Mouse (Mus musculus) limb, embryonic 12.5 days (tissue): ENCODE data around the gene Gucy2c. TPM values are rescaled to one million over a fixed set of nuclear protein-coding genes. Genes with fewer than 3 reads are reported as not detected.

Experiments
- ATAC-seq: fragments of 200-750 bp; cut with Nextera tagmentation; 2 replicates; pipeline ENCODE4 v1.8.0; 2017; ENCODE audit warnings: low read depth, moderate TSS enrichment; ENCODE audit not compliant: insufficient number of reproducible peaks, insufficient read depth, low FRiP score, low TSS enrichment
- H3K27ac ChIP-seq: fragments of 300-500 bp; sonication (generic); 2 replicates; pipeline ENCODE4 v1.5.1; 2016; ENCODE audit warnings: mild to moderate bottlenecking, moderate library complexity
- H3K27me3 ChIP-seq: fragments of 300-500 bp; sonication (generic); 2 replicates; pipeline ENCODE4 v1.6.1; 2016; ENCODE audit warnings: mild to moderate bottlenecking, moderate library complexity
- H3K36me3 ChIP-seq: fragments of 300-500 bp; sonication (generic); 2 replicates; pipeline ENCODE4 v1.6.1; 2016; ENCODE audit warnings: mild to moderate bottlenecking, moderate library complexity
- H3K4me1 ChIP-seq: fragments of 300-500 bp; sonication (generic); replicated peaks from 2 replicates; pipeline ENCODE4 v1.6.1; 2016
- H3K4me2 ChIP-seq: fragments of 300-500 bp; sonication (generic); 2 replicates; pipeline ENCODE4 v1.6.1; 2016; ENCODE audit warnings: mild to moderate bottlenecking, moderate library complexity
- H3K4me3 ChIP-seq: fragments of 300-500 bp; sonication (generic); replicated peaks from 2 replicates; pipeline ENCODE4 v1.5.1; 2016; ENCODE audit warnings: mild to moderate bottlenecking
- H3K9ac ChIP-seq: fragments of 300-500 bp; sonication (generic); replicated peaks from 2 replicates; pipeline ENCODE4 v1.6.1; 2016; ENCODE audit warnings: mild to moderate bottlenecking, moderate library complexity
- H3K9me3 ChIP-seq: fragments of 300-500 bp; sonication (generic); 2 replicates; pipeline ENCODE4 v1.6.1; 2016; ENCODE audit warnings: mild to moderate bottlenecking, moderate library complexity
- WGBS: fragments of 180-500 bp; shearing (Covaris S2); methylation state at CpG from one replicate; pipeline ENCODE4 v1.1.7; 2016; 5-methylcytosine and 5-hydroxymethylcytosine counted together
- polyA plus RNA-seq: library from polyadenylated mRNA; unstranded; fragments of >200 nt; fragmentation: Nextera tagmentation; extraction: Ambion mirVana; gene quantifications from 2 replicates; pipeline ENCODE4 v1.2.1, GENCODE M21; 2016

Gene Gucy2c
- polyA plus RNA-seq, 1 experiment from 2014 or later, result not detected

GRCm38 (mm10) chr6:136782146-136782545, 581 bp upstream of the Gucy2c start:
- Histone ChIP-seq H3K9ac (no peak overlapping the region), H3K4me1 (peaks cover 9% of the 10 kb centered on the region), H3K27ac (no peak overlapping the region), H3K4me3 (no peak overlapping the region), H3K9me3 (0 out of 2 replicates have a peak, but pooled peaks cover 4% of the 10 kb centered on the region), H3K36me3 (no peaks in the 10 kb centered on the region), H3K4me2 (no peak overlapping the region), H3K27me3 (no peaks in the 10 kb centered on the region)
- ATAC-seq, result no peak
- WGBS, result 87% methylated on average over 12 of the region's 12 CpGs

GRCm38 (mm10) chr6:136776392-136776791, 5.2 kb downstream of the Gucy2c start:
- ATAC-seq, result no peak
- peaks cover 5% of the 10 kb centered on the region for H3K4me1 ChIP-seq
- H3K4me2 ChIP-seq, result no peak overlapping the region
- no peaks in the 10 kb centered on the region for H3K27me3 ChIP-seq
- H3K27ac ChIP-seq, result no peak overlapping the region
- H3K4me3 ChIP-seq, result no peak overlapping the region
- no peaks in the 10 kb centered on the region for H3K36me3 ChIP-seq
- H3K9ac ChIP-seq, result no peak overlapping the region
- 80% methylated on average over 1 of the region's 1 CpGs for WGBS
- H3K9me3 ChIP-seq, result 0 out of 2 replicates have a peak, but pooled peaks cover 3% of the 10 kb centered on the region

GRCm38 (mm10) chr6:136769859-136770258, 11.7 kb downstream of the Gucy2c start:
- Histone ChIP-seq H3K9ac (no peak overlapping the region), H3K4me1 (no peaks in the 10 kb centered on the region), H3K27me3 (no peaks in the 10 kb centered on the region), H3K36me3 (no peaks in the 10 kb centered on the region), H3K27ac (no peak overlapping the region), H3K4me3 (no peak overlapping the region), H3K9me3 (no peaks in the 10 kb centered on the region), H3K4me2 (no peak overlapping the region)
- 87% methylated on average over 7 of the region's 7 CpGs for WGBS
- no peak for ATAC-seq

- no peaks in the 10 kb centered on the region for H3K4me1 ChIP-seq
- no peak for ATAC-seq
- H3K36me3 ChIP-seq, result no peaks in the 10 kb centered on the region
- no peak overlapping the region for H3K27ac ChIP-seq
- H3K27me3 ChIP-seq, result no peaks in the 10 kb centered on the region
- no peak overlapping the region for H3K9ac ChIP-seq
- H3K4me2 ChIP-seq, result no peak overlapping the region
- no peaks in the 10 kb centered on the region for H3K9me3 ChIP-seq
- WGBS, result 90% methylated on average over 8 of the region's 8 CpGs
- H3K4me3 ChIP-seq, result no peak overlapping the region
Observed at GRCm38 (mm10) chr6:136769143-136769542, 12.4 kb downstream of the Gucy2c start.

- H3K9me3 ChIP-seq, result no peaks in the 10 kb centered on the region
- no peak overlapping the region for H3K27ac ChIP-seq
Observed at GRCm38 (mm10) chr6:136763912-136764311, 17.7 kb downstream of the Gucy2c start.

GRCm38 (mm10) chr6:136750567-136750966, 31.0 kb downstream of the Gucy2c start:
- no peak for ATAC-seq

More at GRCm38 (mm10) chr6:136763912-136764311, 17.7 kb downstream of the Gucy2c start:
- no peak overlapping the region for H3K4me2 ChIP-seq
- no peak overlapping the region for H3K4me3 ChIP-seq
- 86% methylated on average over 1 of the region's 1 CpGs for WGBS
- no peak overlapping the region for H3K9ac ChIP-seq
- no peak for ATAC-seq
- H3K27me3 ChIP-seq, result no peaks in the 10 kb centered on the region
- H3K4me1 ChIP-seq, result no peaks in the 10 kb centered on the region
- H3K36me3 ChIP-seq, result no peaks in the 10 kb centered on the region

GRCm38 (mm10) chr6:136745586-136745985, 36.0 kb downstream of the Gucy2c start:
- H3K27me3 ChIP-seq, result no peaks in the 10 kb centered on the region
- no peaks in the 10 kb centered on the region for H3K4me1 ChIP-seq
- H3K9ac ChIP-seq, result no peak overlapping the region
- no peak overlapping the region for H3K4me3 ChIP-seq
- WGBS, result 77% methylated on average over 5 of the region's 5 CpGs
- no peak overlapping the region for H3K27ac ChIP-seq
- H3K36me3 ChIP-seq, result no peaks in the 10 kb centered on the region
- no peaks in the 10 kb centered on the region for H3K9me3 ChIP-seq
- no peak overlapping the region for H3K4me2 ChIP-seq
- ATAC-seq, result no peak

More at GRCm38 (mm10) chr6:136750567-136750966, 31.0 kb downstream of the Gucy2c start:
- Histone ChIP-seq H3K4me3 (no peak overlapping the region), H3K27ac (no peak overlapping the region), H3K9ac (no peak overlapping the region), H3K4me1 (no peaks in the 10 kb centered on the region), H3K9me3 (no peaks in the 10 kb centered on the region), H3K4me2 (no peak overlapping the region), H3K27me3 (no peaks in the 10 kb centered on the region), H3K36me3 (no peaks in the 10 kb centered on the region)
- 90% methylated on average over 11 of the region's 11 CpGs for WGBS

- Histone ChIP-seq H3K36me3 (no peaks in the 10 kb centered on the region), H3K27me3 (no peaks in the 10 kb centered on the region), H3K9me3 (no peaks in the 10 kb centered on the region), H3K4me2 (no peak overlapping the region), H3K27ac (no peak overlapping the region), H3K4me1 (no peaks in the 10 kb centered on the region), H3K9ac (no peak overlapping the region), H3K4me3 (no peak overlapping the region)
- no peak for ATAC-seq
- 71% methylated on average over 7 of the region's 7 CpGs for WGBS
Observed at GRCm38 (mm10) chr6:136743729-136744128, 37.8 kb downstream of the Gucy2c start.

GRCm38 (mm10) chr6:136742352-136743118, 39.0 kb downstream of the Gucy2c start:
- no peaks in the 10 kb centered on the region for H3K36me3 ChIP-seq
- WGBS, result 45% methylated on average over 10 of the region's 10 CpGs
- no peaks in the 10 kb centered on the region for H3K4me1 ChIP-seq
- H3K27ac ChIP-seq, result no peak overlapping the region
- no peak overlapping the region for H3K4me3 ChIP-seq
- H3K27me3 ChIP-seq, result no peaks in the 10 kb centered on the region
- no peak overlapping the region for H3K4me2 ChIP-seq
- ATAC-seq, result peak; percentile 76
- H3K9me3 ChIP-seq, result no peaks in the 10 kb centered on the region
- no peak overlapping the region for H3K9ac ChIP-seq

GRCm38 (mm10) chr6:136741281-136741680, 40.3 kb downstream of the Gucy2c start:
- no peak for ATAC-seq
- 80% methylated on average over 10 of the region's 10 CpGs for WGBS
- no peaks in the 10 kb centered on the region for H3K4me1 ChIP-seq
- no peaks in the 10 kb centered on the region for H3K27me3 ChIP-seq
- no peaks in the 10 kb centered on the region for H3K9me3 ChIP-seq
- no peak overlapping the region for H3K4me3 ChIP-seq
- H3K27ac ChIP-seq, result no peak overlapping the region
- no peaks in the 10 kb centered on the region for H3K36me3 ChIP-seq
- no peak overlapping the region for H3K4me2 ChIP-seq
- H3K9ac ChIP-seq, result no peak overlapping the region

- WGBS, result 81% methylated on average over 7 of the region's 7 CpGs
- H3K36me3 ChIP-seq, result no peaks in the 10 kb centered on the region
- no peak overlapping the region for H3K9ac ChIP-seq
- no peak overlapping the region for H3K4me2 ChIP-seq
- H3K9me3 ChIP-seq, result no peaks in the 10 kb centered on the region
- no peaks in the 10 kb centered on the region for H3K27me3 ChIP-seq
- no peaks in the 10 kb centered on the region for H3K4me1 ChIP-seq
- H3K4me3 ChIP-seq, result no peak overlapping the region
- no peak overlapping the region for H3K27ac ChIP-seq
- ATAC-seq, result no peak
Observed at GRCm38 (mm10) chr6:136735766-136736165, 45.8 kb downstream of the Gucy2c start.

GRCm38 (mm10) chr6:136728144-136728543, 53.4 kb downstream of the Gucy2c start:
- no peak overlapping the region for H3K9ac ChIP-seq
- no peaks in the 10 kb centered on the region for H3K27me3 ChIP-seq
- H3K36me3 ChIP-seq, result no peaks in the 10 kb centered on the region
- ATAC-seq, result no peak
- H3K4me2 ChIP-seq, result no peak overlapping the region
- no peaks in the 10 kb centered on the region; the same call in 1 of the 2 replicates for H3K4me1 ChIP-seq
- 92% methylated on average over 14 of the region's 14 CpGs for WGBS
- H3K4me3 ChIP-seq, result no peak overlapping the region
- H3K27ac ChIP-seq, result no peak overlapping the region
- no peaks in the 10 kb centered on the region for H3K9me3 ChIP-seq
